Mouse (Mus musculus): Measurements from ENCODE around the gene Mink1.
A peak's percentile ranks its signal among the peaks of the same experiment; 100 is the strongest.

Mink1 gene

DNA sequence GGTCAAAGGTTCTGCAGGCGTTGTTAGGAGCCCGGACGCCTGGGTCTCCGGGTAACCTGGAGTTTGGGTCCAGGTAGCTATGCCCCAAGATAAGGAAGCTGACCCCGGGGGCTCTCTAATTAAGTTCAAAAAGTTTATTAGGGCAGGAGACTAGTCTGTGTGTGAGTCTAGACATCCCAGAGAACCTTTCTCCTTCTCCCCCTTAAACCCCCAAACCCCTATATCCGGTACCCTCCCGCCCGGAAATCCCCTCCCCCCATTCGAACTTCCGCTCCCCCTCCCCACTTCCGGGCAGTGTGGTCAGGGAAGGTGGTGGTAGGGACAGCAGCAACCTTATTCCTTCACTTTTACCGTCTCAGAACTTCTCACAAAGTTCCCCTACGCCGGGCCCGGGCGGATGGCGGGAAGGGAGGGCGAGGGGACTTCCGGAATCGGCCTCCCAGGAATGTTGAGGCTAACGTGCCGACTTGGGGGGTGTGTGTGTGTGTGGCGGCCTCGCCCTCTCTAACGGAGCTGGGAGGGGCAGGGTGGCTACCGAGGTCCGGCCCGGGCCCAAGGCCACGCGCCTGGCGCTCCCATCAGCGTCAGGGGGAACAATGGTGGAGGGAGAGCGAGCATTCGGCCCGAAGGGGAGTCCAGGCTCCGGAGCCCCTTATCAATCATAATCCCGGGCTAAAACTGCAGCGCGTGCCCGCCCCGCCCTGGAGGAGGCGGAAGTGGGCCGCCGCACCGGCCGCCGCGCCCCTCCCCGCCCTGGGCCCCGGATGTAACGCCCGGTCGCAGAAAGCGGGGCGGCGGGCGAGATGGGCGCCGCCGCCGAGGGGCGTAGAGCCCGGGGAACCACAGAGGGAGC lies 90.9 kb downstream of the Mink1 start:
- peak; percentile 71 for DNase-seq (ENCODE audit: low spot score)

DNA sequence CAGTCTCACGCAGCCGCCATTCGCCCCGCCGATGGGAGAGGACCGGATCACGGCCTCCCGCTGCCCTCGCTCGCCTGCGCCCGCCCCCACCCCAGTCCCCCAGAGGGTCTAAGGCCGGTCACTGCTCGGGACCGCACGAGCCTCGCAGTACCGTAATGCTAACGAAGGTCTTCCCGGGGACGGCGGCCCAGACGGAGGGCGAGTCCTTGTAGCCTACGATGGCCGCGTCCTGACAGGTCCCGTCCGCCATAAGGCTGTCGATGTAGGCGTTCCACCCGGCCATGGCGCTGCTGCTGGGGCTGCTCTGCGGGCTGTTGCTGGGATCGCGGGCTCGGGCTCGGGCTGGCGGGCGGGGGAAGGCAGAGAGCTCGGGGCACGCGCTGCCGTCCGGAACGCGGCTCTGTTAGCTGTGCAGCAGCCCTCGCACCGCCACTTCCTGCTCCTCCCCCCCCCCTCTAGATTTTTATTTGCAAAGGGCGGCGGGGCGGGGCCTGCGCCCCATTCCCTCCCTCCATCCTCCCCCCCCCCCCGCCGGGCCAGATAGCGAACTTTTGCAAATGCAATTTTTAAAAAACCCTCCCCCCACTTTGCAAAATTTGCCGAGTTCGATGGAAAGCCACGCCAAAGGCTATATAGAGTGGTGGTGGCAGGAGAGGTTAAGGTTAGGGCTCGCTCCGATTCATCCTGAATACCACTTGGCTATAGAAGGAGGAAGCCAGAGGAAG lies 91.7 kb downstream of the Mink1 start, which contains the start of gene Pfn1:
Pfn1 (minus strand) TSS at position 447 of the 725 bp plus-strand sequence.
- peak; percentile 66 for DNase-seq (ENCODE audit: low spot score)

DNA sequence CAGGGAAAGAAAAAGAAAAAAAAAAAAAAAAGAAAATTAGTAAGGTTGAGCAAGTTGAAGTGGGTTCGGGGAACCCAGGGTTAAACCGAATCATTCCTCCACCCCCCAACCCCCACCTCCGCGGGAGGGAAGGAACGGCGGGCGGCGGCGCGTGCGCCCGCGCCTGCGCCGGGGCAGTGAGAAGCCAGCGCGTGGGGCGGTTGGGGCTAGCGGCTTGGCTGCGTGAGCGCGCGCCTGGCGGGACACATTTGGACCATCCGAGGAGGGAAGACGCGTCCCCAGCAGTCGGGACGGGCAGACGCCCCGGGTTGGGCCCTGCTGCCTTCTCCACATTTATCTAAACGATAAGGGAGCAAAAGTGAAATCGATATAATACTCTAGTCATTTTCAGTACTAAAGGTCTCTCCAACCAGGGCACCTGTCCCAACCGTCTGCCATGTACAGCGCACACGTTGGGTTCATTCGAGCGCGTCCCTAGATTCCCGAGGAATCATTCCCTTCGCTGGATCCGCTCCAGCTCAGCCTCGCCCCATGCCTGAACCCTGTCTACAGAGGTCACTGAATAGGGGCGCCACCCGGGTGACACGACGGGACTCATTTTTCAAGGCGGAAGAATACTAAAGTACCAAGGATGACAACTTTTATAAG lies 92.4 kb downstream of the Mink1 start:
- no peak for DNase-seq (ENCODE audit: low spot score)

DNA sequence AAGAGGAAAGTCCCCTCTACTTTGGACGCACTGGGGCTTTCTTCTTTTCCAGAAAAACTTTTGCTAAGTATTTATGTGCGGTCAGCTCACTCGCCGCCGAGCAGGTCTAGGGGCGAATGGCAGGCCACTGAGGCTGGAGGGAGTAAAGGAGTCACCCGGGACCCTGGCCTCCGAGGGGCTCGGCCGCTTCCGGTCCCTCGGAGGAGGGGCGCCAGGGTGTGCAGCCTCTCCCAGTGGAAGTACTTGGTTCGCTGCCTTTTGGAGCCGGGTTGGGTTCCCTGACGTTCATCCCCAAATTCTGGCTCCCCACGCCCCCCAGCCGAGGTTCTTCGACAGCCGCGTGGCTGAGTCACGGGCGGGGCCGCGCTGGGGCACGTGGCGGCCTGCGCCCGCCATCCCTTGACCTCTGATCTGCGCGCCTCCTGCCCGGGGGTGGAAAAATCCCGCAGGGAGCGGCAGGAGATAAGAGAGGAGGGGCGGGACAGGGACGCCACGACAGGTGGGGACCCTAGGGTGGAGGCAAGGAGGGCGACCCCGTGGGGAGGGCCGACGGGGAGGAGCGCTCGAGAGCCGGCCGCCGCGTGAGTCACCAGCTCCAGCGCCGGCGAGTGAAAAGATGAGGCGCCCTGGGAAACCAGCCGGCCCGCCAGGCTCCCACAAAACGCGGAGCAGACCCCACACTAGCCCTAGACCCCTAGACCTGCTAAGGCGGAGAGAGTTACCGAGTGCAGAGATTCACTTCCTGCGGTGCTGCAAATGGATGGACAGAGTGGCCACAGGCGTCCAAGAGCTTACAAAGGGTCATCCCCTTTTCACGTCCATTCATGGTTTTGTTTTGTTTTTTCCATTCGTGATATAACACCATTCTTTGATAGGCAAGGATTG lies 93.1 kb downstream of the Mink1 start:
- DNase-seq (ENCODE audit: low spot score), result no peak

DNA sequence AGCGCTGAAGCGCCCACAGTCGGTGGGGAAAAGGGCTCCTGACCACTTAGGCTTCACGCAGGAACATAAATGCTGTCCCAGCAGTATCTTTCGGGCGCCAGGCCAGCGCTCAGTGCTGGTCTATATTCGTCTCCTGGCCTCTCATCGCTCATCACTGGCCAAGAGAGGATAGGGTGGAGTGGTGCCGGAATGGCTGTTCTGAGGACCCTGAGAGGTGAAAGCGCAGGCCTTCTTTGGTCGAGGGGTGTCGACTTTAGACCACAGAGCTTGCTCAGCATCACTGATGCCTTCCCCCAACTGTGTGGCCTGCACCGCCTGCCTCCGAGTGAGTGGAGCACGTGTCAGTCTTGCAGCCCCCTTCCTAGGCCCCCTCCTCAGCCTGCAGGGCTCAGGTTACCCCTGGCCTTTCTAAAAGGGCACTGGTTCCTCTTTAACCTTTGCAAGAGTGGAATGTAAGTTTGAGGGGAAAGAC lies 93.8 kb downstream of the Mink1 start:
- DNase-seq (ENCODE audit: low spot score), result no peak

DNA sequence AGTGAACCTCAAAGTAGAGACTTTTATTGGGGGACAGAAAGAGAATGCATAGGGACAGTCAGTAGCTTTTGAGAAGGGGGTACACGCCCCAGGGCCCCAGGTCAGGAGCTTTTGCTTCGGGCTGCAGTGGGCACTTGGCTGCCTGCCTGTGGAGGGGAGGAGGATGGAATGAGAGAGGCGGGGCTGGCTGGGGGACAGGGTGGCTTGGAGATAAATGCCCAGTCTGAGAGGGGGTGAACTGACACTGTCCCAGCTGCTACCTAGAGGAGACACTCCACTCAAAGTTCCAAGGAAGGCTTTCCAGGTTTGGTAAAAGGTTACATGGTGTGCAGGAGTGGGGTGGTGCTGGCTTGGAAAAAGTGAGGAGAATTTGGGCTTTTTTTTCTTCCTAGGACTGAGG lies 94.3 kb downstream of the Mink1 start, which contains the start of gene Eno3:
Eno3 (plus strand) TSS at position 239 of the 400 bp plus-strand sequence.
- DNase-seq (ENCODE audit: low spot score), result no peak

DNA sequence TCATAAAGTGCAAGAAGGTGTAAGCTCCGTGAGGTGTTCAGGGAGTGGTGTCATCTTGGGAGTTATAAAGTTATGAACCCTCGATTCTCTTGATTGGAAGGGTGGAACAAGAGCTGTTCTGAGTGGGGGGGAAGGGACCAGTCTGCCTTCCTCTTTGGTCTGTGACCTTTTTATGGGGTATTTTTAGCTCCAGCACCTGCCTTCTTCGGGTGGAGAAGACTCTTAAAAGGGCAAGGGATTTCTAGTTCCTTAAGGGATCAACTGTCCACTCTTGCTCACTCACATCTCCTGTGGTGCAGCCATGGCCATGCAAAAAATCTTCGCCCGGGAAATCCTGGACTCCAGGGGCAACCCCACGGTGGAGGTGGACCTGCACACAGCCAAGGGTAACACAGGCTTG lies 94.9 kb downstream of the Mink1 start:
- DNase-seq (ENCODE audit: low spot score), result no peak

DNA sequence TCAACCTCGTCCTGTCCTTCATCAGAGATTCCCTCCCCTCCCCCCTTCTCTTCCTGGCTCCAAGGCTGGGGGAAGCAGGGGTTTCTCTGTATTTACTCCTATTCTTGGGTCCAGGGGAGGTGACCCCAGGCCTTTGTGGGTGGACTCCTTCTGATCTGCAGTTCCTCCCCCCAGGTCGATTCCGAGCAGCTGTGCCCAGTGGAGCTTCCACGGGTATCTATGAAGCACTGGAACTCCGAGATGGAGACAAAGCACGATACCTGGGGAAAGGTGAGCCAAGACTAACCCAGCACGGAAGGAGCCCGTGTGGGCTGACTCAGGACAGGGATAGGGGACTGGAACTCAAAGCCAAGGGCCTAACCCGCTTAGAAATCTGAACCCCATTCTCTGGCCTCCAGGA lies 95.3 kb downstream of the Mink1 start:
- no peak for DNase-seq (ENCODE audit: low spot score)

DNA sequence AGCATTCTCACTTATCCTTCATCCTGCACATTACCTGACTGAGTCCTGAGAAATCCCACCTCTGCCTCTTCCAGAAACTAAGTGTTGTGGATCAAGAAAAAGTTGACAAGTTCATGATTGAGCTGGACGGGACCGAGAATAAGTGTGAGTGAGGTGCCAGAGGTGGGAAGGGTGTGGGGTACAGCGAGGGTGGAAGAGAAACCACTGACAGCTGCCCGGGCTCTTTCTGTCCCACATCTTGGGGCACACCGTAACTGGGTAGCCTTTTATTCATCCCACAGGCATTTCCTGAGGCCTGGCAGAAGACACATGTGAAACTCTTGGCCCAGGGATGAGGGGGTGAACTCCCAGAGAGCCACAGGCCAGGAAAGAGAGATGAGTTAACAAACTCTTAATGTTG lies 95.8 kb downstream of the Mink1 start:
- DNase-seq (ENCODE audit: low spot score), result no peak

DNA sequence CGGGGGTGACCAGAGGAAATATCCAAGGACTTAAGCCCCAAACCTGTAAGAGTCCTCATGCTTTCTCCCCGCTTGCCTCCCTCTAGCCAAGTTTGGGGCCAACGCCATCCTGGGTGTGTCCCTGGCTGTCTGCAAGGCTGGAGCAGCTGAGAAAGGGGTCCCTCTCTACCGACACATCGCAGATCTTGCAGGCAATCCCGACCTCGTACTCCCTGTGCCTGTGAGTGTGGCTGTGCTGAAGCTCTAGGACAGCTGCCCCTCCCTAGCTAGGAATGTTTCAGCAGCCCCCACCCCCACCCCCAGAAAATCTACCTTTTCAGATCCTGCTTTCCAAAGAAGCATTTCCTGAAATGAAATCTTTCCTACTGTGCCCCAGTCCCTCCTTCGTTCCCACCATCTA lies 96.3 kb downstream of the Mink1 start:
- no peak for DNase-seq (ENCODE audit: low spot score)

DNA sequence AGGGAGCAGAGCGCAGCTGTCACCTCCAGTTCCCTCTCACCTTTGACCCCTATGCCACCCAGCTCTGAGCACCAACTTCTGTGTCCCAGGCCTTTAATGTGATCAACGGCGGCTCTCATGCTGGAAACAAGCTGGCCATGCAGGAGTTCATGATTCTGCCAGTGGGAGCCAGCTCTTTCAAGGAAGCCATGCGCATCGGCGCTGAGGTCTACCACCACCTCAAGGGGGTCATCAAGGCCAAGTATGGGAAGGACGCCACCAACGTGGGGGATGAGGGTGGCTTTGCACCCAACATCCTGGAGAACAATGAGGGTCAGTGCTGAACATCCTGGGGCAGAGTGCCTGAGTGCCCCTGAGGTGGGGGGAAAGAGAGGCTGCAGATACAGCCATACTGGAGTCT lies 97.9 kb downstream of the Mink1 start:
- no peak for DNase-seq (ENCODE audit: low spot score)

DNA sequence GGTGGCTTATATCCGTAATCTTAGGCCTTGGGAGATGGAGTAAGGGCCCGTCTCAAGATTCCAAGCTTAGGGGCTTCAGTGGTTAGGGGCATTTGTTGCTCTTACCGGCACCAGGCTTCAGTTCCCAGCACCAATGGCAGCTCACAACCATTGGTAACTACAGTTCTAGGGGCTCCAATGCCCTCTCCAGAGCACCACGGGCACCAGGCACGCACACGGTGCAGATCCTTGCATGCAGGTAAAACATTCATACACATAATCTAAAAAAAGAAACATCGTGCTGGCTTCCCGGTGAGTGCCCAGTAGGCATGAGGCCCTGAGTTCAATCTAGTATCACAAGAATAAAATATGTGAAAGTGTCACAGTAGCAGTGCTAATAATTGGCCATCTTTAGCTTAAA lies 100.4 kb downstream of the Mink1 start:
- no peak for DNase-seq (ENCODE audit: low spot score)

DNA sequence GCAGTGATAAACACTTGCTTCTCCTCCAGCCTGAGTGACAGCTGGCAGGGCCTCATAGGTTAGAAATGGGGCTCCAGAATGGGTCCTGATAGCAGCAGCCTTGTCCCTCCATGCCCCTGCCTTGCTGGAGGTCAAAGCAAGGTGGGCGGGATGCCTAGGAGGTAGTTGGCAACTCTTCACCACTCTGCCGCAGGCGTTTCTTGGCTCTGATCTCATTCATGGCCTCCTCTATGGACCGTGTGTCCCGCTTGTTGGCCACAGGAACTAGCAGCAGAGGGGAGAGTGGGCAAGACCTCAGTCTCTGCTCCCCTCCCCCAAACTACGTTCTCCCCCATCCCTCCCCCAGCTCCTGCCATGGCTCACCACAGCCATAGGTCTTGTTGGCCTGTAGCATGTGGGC lies 101.3 kb downstream of the Mink1 start:
- no peak for DNase-seq (ENCODE audit: low spot score)

All from spleen, adult 12 weeks (tissue).